Mouse (Mus musculus): ENCODE measurements around the gene Cflar.
"Not testable (repeated sequence)": the region's sequence is repeated elsewhere in the genome, so short reads cannot be mapped to it uniquely, and the experiment has no call there.

The Cflar gene

DNA sequence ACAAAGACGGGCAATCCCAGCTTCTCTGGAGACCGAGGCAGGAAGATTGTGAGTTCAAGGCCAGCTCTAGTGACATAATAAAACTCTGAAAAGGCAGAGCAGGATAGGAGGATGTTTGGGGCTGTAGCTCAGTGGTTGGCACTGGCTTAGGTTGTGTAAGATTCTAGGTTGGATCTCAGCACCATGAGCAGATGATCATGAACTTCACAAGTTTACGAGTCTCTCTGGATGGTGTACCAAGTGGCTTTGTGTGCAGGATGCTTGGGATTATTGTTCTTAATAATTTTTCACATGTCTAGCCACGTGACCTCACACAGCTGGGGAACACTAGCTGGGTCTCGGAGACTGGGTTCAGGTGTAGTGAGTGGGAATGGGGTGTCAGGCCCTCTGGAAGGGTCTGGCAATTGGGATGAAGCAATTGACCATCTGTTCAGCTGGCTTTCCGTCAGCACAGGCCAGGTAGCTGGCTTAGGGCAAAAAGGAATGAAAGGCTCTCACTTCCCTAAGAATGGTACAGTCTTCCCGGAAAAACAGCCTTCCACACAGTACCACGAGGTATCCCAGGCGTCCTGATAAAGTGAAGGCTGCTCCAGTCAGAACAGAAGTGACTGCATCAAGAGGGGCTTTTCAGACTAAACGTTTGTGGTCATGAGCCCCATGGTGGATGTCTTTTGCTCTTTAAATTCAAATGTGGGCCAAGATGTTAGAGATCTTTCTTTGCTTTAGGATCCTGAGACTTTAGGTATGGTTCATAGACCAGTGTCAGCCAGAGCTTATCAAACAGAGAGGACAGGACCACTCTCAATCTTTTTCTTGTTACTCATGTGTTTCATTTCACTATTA is 16.7 kb downstream of the Cflar start:
- DNase-seq = no peak

- no peak for DNase-seq
Observed at GRCm38 (mm10) chr1:58728590-58728868, 17.2 kb downstream of the Cflar start.

GRCm38 (mm10) chr1:58733636-58734035 is 22.3 kb downstream of the Cflar start:
- DNase-seq = no peak

GRCm38 (mm10) chr1:58734043-58734920 is 23.0 kb downstream of the Cflar start:
- DNase-seq = no peak

DNA sequence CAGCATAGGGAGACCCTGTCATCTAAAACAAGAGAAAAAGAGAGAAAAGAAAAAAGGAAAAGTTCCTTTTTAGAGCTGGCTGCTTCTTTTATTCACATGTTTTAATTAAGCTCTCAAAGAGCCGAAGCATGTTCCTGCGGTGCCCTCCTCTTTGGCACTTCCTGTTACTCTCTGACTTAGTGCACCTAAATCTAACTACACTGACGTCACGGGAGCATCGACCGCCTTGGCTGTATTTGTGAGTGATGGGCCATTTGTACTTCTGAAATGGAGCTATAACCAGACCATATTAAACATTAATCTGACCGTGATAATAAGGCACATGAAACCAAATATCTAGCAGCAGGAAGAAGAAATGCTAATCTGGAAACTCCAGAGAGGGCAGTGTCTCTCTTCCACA is 24.7 kb downstream of the Cflar start:
- no peak for DNase-seq

DNA sequence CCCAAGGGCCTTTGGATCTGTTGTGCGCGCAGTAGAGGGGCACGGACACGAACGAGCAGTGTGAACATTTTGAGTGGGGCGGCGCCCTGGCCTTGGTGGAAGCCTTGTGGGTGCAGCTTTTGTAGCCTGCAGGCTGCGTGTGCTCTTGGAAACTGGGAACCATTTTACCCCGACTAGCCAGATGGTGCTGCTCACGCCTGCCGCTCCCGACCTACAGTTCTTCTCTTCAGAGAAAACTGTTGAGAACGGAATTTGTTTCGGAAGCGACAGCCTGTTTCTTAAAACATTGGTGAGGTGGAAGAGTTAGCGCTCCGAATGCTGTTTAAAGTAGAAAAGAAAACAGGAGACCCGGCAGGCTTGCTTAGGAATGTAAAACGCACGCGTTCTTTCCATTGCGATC is 25.7 kb downstream of the Cflar start:
- no peak for DNase-seq

GRCm38 (mm10) chr1:58739529-58739928 is 28.2 kb downstream of the Cflar start:
- DNase-seq = no peak

- no peak for DNase-seq
Observed at GRCm38 (mm10) chr1:58742571-58743021, 31.3 kb downstream of the Cflar start.

- DNase-seq = no peak
Observed at GRCm38 (mm10) chr1:58743252-58743651, 31.9 kb downstream of the Cflar start.

DNA sequence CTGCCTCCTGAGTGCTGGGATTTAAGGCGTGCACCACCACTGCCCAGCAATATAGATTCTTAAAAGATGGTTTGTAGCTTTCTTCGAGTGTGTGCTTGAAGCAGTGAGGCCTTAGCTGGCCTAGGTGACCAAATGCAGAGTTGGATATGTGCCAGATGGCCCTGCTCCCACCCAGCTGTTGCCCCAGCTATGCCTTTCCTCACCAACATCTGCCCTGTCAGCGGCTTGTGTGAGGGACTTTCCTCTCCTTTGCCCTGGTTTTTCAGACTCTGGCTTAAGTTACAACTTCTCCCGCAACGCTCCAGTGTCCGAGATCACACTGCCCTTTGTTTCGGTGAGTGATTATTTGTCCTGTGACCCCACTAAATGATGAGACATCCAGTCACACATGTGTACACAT is 33.3 kb downstream of the Cflar start:
- DNase-seq = peak; percentile 53 to 75

DNA sequence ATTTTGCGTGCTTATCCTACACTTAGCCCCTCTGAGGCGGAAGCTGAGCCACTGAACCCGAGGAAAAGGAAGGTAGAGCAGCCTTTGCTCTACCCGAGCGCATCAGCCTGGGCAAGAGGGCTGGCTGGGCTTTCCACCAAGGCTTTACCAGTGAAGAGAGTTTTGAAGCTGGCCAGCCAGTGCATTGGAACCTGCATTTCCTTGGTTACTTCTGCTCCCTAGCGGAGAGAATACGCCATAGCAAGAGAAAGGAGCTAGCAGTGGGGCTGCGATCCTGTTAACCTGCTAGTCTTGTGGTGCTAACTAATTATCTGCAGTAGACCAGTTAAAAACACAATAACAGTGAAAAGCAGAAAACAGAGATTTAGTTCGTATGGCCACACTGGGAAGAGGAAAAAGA is 35.6 kb downstream of the Cflar start:
- peak in 1 of 2 experiments; percentile 50 for DNase-seq

DNA sequence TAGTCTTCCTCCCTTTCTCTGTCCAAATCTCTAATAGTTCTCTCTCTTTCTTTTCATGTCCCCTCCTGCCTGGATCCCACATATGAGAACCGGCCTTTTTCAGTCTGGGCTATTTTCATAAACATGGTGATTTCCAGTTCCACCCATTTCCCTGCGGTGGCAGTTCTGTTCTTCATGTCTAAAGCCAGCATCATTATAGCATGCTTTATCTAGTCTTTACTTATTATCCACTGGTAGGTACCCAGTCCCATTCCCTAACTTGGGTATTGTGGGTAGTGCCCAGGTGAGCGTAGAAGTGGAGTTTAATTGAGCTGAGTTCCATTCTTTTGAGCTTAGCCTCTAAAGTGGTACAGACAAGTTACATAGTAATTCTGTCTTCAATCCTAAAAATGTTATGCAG is 48.1 kb downstream of the Cflar start:
- DNase-seq = no peak

GRCm38 (mm10) chr1:58760581-58760980 is 49.3 kb downstream of the Cflar start:
- DNase-seq = no peak

- DNase-seq = peak; percentile 54 to 56
Observed at GRCm38 (mm10) chr1:58761391-58762275, 50.3 kb downstream of the Cflar start.

- no peak for DNase-seq
Observed at GRCm38 (mm10) chr1:58762576-58762975, 51.3 kb downstream of the Cflar start.

DNA sequence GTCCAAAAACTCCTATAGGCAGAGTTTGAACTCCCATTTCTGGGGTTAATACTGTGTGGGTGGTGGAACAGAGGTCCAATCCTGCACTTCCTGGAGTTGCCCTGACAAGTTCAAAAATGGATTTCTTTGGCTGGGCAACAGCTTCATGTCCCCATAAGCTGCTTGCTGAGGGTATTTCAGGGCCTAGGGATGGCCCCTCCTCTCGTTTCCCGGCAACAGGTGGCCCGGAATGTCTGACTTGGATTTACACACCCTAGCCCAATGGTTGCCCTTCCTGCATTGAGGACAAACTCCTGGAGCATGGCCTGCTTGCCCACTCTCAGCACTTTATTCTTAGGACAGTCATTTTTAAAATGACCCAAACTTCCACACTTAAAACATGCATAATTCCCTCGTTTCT is 55.1 kb downstream of the Cflar start:
- DNase-seq = not testable (repeated sequence)

DNA sequence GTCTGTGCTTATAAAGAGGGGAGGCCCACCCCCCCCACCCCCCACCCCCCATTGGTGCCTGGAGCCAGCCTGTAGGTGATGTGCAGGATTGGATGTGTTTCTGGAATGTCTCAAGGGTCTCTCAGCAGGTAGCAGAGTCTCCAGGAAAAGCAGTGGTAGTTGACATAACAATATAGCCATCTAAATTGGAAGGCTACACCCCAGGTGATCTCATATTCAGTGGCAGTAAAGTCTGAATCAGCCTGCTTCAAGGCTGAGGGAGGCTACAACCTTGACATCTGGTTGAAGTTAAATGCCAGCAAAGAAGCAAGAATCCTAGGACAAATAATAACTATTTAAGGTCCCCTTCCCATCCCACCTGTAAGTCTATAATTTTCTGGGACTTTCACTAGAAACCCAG is 57.8 kb downstream of the Cflar start:
- no peak for DNase-seq

DNA sequence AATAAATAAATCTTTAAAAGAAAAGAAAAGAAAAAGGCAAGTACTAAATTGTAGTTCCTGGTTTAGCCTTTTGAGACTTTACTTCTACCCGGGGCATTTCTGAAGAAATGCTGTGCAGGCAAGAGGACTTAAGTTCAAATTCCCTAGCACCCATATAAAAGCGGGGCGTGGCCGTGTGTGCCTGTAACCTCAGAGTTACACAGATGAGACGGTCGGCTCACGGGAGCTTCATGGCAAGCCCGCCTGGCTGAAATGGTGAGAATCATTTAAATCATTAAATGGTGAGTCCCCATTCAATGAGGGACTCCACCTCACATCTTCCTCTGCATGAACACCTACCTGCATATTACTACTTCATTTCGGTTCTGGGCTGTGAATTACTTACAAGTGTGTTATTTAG is 58.4 kb downstream of the Cflar start:
- DNase-seq = no peak

DNA sequence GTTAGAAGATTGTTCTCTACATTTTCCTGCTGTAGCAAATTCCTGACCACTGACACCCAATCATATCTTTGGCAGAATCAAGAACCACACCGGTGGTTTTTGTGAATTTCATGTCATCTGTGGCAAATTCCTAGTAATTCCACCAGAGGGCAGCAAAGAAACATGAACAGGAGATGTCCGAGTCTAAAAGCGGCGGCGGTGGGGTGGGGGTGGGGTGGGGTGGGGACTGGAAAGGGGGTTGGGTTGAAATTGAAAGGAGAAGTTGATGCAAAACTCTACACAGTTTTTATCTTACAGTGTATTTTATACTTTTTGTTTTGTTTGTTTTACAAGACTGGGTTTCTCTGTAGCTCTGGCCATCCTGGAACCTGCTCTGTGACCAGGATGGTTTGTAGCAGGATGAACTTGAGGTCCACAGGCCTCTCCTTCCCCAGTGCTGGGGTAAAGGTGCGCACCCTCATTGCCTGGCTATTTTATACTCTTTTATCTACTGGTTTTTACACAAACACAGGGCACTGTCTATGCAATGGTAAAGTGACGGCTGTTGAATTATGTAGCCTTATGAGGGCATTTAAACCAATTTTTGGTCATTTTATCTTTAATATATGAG is 58.9 kb downstream of the Cflar start:
- peak in 1 of 2 experiments; percentile 67 for DNase-seq

DNA sequence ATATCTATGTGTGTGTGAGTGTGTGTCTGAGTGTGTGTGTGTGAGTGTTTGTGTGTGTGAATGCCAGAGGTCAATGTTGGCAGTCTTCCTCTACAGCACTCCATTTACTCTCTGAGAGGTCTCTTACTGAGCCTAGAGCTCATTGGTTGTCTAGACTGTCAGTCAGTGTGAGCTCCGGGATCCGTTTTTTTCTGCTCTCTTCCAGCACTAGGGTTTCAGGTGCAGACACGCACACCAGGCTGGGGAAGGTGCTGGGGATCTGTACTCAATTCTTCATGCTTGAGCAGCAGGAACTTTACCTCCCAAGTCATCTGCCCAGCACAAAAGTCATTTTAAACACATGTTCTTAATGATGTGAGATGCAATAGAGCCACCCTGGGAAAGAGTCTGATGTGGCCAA is 60.8 kb downstream of the Cflar start:
- no peak for DNase-seq

- DNase-seq = no peak
Observed at GRCm38 (mm10) chr1:58773280-58773679, 62.0 kb downstream of the Cflar start.

- DNase-seq = no peak
Observed at GRCm38 (mm10) chr1:58773905-58774304, 62.6 kb downstream of the Cflar start.

GRCm38 (mm10) chr1:58775361-58775760 is 64.1 kb downstream of the Cflar start:
- DNase-seq = no peak
